Mouse (Mus musculus) cerebellum, adult 2 months (tissue): ENCODE results near the gene Arhgap15.

ENCODE experiments used
- CTCF ChIP-seq: fragments of 200-500 bp; IDR thresholded peaks from 2 replicates; pipeline ENCODE4 v1.5.1; 2011; ENCODE audit warnings: low read depth, mild to moderate bottlenecking, control low read depth, low read length, moderate library complexity, borderline replicate concordance; ENCODE audit not compliant: insufficient read depth
- POLR2A ChIP-seq: fragments of 200-500 bp; IDR thresholded peaks from 2 replicates; pipeline ENCODE4 v1.6.1; 2011; ENCODE audit warnings: low read length, control low read depth, borderline replicate concordance; ENCODE audit not compliant: insufficient read depth

DNA sequence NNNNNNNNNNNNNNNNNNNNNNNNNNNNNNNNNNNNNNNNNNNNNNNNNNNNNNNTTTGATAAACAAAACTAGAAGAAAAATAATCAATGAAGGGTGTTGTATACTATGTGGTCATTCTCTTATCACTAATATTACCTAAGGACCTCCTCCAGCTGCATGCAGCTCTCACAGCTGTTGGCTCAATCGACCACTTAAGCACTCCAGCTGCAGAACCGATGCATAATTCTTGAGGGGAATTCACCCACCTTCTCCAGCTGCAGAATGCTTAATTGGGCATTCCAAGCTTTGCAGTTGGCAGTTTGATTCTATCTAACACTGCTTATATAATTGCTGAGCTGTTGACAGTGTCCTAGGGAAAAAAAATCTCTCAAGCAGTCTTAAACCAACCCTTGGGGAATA lies 663.0 kb downstream of the Arhgap15 start:
- TF ChIP-seq CTCF (no peak), POLR2A (no peak)
